Mouse (Mus musculus) 3T3-L1 (cell line): ENCODE data around the gene Wdr83.

Source experiments
- DNase-seq: peaks from one replicate; pipeline ENCODE4 v3.0.0-alpha.2; 2015; ENCODE audit warnings: low read depth, low spot score

Gene Wdr83

DNA sequence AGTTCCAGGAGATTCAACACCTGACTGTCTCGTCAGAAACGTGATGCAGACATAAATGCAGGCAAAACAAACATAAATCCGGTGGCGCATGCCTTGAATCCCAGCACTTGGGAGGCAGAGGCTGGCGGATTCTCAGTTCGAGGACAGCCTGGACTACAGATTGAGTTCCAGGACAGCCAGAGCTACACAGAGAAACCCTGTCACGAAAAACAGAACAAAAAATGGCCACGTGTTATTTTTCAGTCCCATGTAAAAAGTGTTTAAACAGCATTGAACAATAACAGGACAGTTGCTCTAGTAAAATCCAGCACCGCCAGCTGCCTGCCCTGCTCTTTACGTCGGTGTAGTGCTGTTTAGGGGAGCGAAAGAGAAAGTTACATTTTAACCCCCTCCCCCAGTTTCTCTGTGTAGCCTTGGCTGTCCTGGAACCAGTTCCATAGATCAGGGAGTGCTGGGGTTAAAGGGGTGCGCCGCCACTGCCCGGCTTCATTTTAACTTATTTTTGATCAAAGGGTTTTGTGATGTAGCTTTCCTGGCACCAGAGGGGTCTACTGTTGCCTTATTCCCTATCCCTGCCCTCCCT, 45.3 kb downstream of the Wdr83 start:
- DNase-seq = peak; percentile 74

GRCm38 (mm10) chr8:85035165-85035727, 45.9 kb downstream of the Wdr83 start:
- DNase-seq = no peak

DNA sequence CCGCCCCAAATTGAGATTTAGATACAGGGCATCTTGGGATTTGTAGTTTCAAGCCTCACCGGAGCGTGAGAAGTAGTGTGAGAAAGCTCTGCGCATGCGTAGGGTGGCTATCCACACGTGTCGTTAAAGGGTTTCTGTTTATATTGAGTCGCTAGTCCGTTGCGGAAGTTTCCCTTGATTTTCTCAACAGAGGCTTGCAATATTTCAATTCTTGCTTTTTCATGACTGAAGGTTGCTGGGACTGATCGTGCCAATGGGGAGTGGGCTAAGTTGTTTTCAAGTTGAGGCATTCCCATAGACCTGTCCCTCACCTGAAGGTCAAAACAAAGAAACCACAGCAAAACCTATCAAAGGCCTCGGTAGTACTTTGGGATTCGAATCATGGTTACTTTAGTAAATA, 46.3 kb downstream of the Wdr83 start:
- DNase-seq = no peak

DNA sequence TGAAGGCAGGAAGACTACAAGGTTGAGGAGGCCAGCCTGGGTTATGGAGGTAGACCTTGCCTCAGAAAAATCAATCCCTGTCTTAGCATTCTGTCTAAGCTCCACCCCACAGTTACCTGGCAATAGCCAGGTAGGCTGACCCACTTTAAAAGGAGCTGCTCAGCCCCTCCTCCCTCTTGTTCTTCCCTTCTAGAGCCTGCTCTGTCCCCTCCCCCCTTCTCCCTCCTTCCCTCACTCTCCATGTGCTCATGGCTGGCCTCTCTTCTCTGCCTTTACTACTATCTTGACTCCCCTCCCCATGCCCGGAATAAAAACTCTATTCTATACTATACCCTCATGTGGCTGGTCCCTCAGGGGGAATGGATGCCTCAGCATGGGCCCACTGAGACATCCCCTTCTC, 47.2 kb downstream of the Wdr83 start:
- no peak for DNase-seq

GRCm38 (mm10) chr8:85032622-85033311, 48.3 kb downstream of the Wdr83 start:
- DNase-seq = peak; percentile 50

DNA sequence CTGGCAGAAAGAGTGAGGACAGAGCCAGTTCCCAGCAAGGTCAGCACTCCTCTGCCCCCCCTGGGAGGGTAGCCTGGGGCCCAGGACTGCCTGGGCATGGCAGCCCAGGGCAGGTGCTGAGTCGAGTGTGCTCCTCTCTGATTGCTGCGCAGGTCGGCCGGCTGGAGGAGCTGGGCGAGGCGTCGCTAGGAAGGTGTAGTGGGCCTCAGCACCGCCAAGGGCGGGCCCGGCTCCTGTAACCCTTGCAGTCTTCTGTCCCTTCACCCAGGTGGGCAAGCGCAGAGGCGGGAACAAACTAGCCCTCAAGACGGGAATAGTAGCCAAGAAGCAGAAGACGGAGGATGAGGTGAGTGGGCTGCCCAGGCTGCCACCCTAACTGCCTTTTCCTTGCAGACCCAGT, 51.8 kb downstream of the Wdr83 start:
- DNase-seq = no peak

DNA sequence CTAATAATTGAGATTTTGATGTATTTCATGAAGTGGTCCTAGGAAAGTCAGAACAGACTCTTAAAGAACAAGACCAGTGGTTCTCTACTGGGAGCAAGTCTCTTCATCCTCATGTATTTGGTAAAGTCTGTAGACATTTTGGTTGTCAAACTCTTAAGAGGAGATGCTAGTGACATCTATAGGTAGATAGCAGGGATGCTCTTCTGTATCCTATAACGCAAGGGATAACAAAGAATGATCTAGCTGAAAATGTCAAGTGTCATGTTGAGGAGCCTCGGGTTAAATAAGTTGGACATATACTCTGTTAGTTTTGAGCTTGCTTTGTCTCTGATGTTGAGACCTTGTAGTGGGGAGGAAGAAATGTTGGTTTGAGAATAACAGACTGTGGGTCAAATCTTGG, 53.2 kb downstream of the Wdr83 start:
- DNase-seq = peak; percentile 52

- DNase-seq = peak; percentile 48
Measured at GRCm38 (mm10) chr8:85027516-85027855, 53.6 kb downstream of the Wdr83 start.

DNA sequence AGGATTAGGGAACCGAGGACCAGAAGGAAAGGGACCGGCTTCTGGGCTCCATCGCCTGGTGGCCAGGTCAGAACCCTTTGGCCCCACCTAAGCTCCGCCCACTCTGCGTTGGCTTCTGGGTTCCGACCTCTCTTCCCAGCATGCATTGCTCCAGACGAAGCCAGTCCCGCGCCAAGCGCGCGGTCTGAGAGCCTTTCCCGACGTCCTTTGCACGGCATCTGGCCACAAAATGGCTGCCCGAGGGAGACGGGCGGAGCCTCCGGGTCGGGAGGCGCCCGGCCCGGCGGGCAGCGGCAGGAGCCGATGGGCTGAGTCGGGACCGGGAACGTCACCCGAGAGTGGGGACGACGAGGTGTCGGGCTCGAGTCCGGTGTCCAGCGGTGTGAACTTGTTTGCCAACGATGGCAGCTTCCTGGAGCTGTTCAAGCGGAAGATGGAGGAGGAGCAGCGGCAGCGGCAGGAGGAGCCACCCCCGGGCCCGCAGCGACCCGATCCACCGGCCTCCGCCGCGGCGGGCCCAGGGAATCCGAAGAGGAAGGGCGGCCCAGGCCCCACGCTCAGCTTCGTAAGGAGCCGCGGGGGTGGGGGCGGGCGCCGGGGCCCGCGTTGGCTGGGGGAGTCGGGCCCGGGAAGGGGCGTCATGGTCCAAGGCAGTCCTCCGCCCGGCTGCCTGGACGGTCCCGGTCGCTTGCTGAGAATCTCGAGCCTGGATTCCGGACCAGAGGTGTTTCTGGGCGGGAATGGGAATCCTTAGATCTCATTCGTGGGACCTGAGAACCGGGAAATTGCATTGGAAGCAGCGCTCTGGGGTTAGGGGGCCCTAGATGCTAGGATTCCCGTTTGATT, 54.2 kb downstream of the Wdr83 start, which contains the start of gene Trir:
Trir (plus strand) TSS at position 154 of the 846 bp plus-strand sequence.
- DNase-seq = peak; percentile 99

- peak; percentile 99 for DNase-seq
Measured at GRCm38 (mm10) chr8:85025098-85025932, 55.8 kb downstream of the Wdr83 start, which contains the start of gene Asna1. Asna1 (minus strand) TSS chr8:85025281.
